Mouse (Mus musculus) MEL (cell line): ENCODE data around the gene Dirc2. TPM values are rescaled to one million over a fixed set of nuclear protein-coding genes. Genes with fewer than 3 reads are reported as not detected.

Experiments
- DNase-seq: peaks from one replicate; pipeline ENCODE4 v3.0.0; 2011; ENCODE audit warnings: low read depth, low spot score
- H3K27ac ChIP-seq: 2 replicates; pipeline ENCODE4 v1.5.1; 2012; ENCODE audit warnings: low read depth, mild to moderate bottlenecking, control low read depth, low read length, moderate library complexity; ENCODE audit not compliant: control insufficient read depth
- H3K27me3 ChIP-seq, 2 experiments: fragments of 150-350 bp in 1 of 2; sonication (generic) in 1 of 2; 2 replicates each; pipeline ENCODE4 v1.6.1; 2012; ENCODE audit warnings: low read length in 2 of 2, mild to moderate bottlenecking in 2 of 2, improper control_type of control experiment in 1 of 2, moderate library complexity in 1 of 2; ENCODE audit not compliant: insufficient read depth in 2 of 2, control insufficient read depth in 1 of 2
- H3K36me3 ChIP-seq, 2 experiments: 2 replicates each; pipeline ENCODE4 v1.6.1; 2012 to 2014; ENCODE audit warnings: low read length in 2 of 2, improper control_type of control experiment in 1 of 2, inconsistent platforms in 1 of 2, mild to moderate bottlenecking in 1 of 2; ENCODE audit not compliant: insufficient read depth in 2 of 2, control insufficient read depth in 1 of 2
- H3K4me1 ChIP-seq, 2 experiments: fragments of 150-350 bp in 1 of 2; sonication (generic) in 1 of 2; 2 replicates each; pipeline ENCODE4 v1.6.1; 2012; ENCODE audit warnings: low read length in 2 of 2, improper control_type of control experiment in 1 of 2, mild to moderate bottlenecking in 1 of 2; ENCODE audit not compliant: insufficient read depth in 2 of 2, control insufficient read depth in 1 of 2
- H3K4me3 ChIP-seq, 2 experiments: fragments of 150-350 bp in 1 of 2; sonication (generic) in 1 of 2; 2 replicates each; pipeline ENCODE4 v1.5.1; 2012; ENCODE audit warnings: low read depth in 2 of 2, low read length in 2 of 2, mild to moderate bottlenecking in 2 of 2, moderate library complexity in 2 of 2, control low read depth in 1 of 2, improper control_type of control experiment in 1 of 2; ENCODE audit not compliant: control insufficient read depth in 1 of 2, insufficient read depth in 1 of 2
- H3K79me2 ChIP-seq: 2 replicates; pipeline ENCODE4 v1.6.1; 2012; ENCODE audit warnings: mild to moderate bottlenecking, low read length, moderate library complexity; ENCODE audit not compliant: control insufficient read depth, poor library complexity, insufficient read depth
- H3K9ac ChIP-seq: 2 replicates; pipeline ENCODE4 v1.6.1; 2012; ENCODE audit warnings: low read depth, mild to moderate bottlenecking, control low read depth, low read length, moderate library complexity; ENCODE audit not compliant: control insufficient read depth, poor library complexity, severe bottlenecking
- H3K9me3 ChIP-seq: fragments of 150-350 bp; sonication (generic); replicated peaks from 2 replicates; pipeline ENCODE4 v1.6.1; 2012; ENCODE audit warnings: mild to moderate bottlenecking, low read length, improper control_type of control experiment, moderate library complexity; ENCODE audit not compliant: insufficient read depth
- BHLHE40 ChIP-seq: IDR thresholded peaks from 2 replicates; pipeline ENCODE4 v1.6.1; 2012; ENCODE audit warnings: low read depth, mild to moderate bottlenecking, inconsistent platforms, low read length, improper control_type of control experiment, borderline replicate concordance
- CHD2 ChIP-seq: IDR thresholded peaks from 2 replicates; pipeline ENCODE4 v1.6.1; 2011; ENCODE audit warnings: low read length, improper control_type of control experiment
- ETS1 ChIP-seq: IDR thresholded peaks from 2 replicates; pipeline ENCODE4 v1.6.1; 2012; ENCODE audit warnings: low read depth, mild to moderate bottlenecking, inconsistent platforms, low read length, improper control_type of control experiment, moderate library complexity
- GABPA ChIP-seq: IDR thresholded peaks from 2 replicates; pipeline ENCODE4 v1.6.1; 2012; ENCODE audit warnings: low read depth, mild to moderate bottlenecking, inconsistent platforms, low read length, improper control_type of control experiment, moderate library complexity
- GATA1 ChIP-seq: IDR thresholded peaks from 2 replicates; pipeline ENCODE4 v1.6.1; 2011; ENCODE audit warnings: low read depth, low read length, improper control_type of control experiment
- HCFC1 ChIP-seq: IDR thresholded peaks from 2 replicates; pipeline ENCODE4 v1.6.1; 2012; ENCODE audit warnings: low read depth, mild to moderate bottlenecking, inconsistent platforms, low read length, improper control_type of control experiment, moderate library complexity
- KAT2A ChIP-seq: conservative IDR thresholded peaks from 2 replicates; pipeline ENCODE4 v1.6.1; 2012; ENCODE audit warnings: low read depth, low read length, improper control_type of control experiment, inconsistent platforms
- MAFK ChIP-seq: IDR thresholded peaks from 2 replicates; pipeline ENCODE4 v1.6.1; 2011; ENCODE audit warnings: low read depth, mild to moderate bottlenecking, low read length, improper control_type of control experiment, borderline replicate concordance
- MAZ ChIP-seq: IDR thresholded peaks from 2 replicates; pipeline ENCODE4 v1.6.1; 2012; ENCODE audit warnings: low read depth, mild to moderate bottlenecking, inconsistent platforms, low read length, improper control_type of control experiment
- MYB ChIP-seq: IDR thresholded peaks from 2 replicates; pipeline ENCODE4 v1.6.1; 2011; ENCODE audit warnings: mild to moderate bottlenecking, low read depth, low read length, improper control_type of control experiment
- MYC ChIP-seq: IDR thresholded peaks from 2 replicates; pipeline ENCODE4 v1.6.1; 2011; ENCODE audit warnings: low read depth, mild to moderate bottlenecking, low read length, improper control_type of control experiment, moderate library complexity
- NRF1 ChIP-seq: IDR thresholded peaks from 2 replicates; pipeline ENCODE4 v1.6.1; 2014; ENCODE audit warnings: low read depth, mild to moderate bottlenecking, inconsistent platforms, low read length, improper control_type of control experiment, moderate library complexity; ENCODE audit not compliant: poor library complexity, insufficient read depth, severe bottlenecking
- POLR2A ChIP-seq, 2 experiments: IDR thresholded peaks; 2 replicates each; pipeline ENCODE4 v1.6.1; 2011 to 2012; ENCODE audit warnings: low read length in 2 of 2, mild to moderate bottlenecking in 2 of 2, control low read depth in 1 of 2, improper control_type of control experiment in 1 of 2, low read depth in 1 of 2, moderate library complexity in 1 of 2; ENCODE audit not compliant: control insufficient read depth in 1 of 2, insufficient read depth in 1 of 2, poor library complexity in 1 of 2
- POLR2AphosphoS5 ChIP-seq: IDR thresholded peaks from 2 replicates; pipeline ENCODE4 v1.6.1; 2012; ENCODE audit warnings: low read depth, borderline replicate concordance, mild to moderate bottlenecking, inconsistent platforms, low read length, moderate library complexity, mixed read lengths
- RAD21 ChIP-seq: IDR thresholded peaks from 2 replicates; pipeline ENCODE4 v1.6.1; 2011; ENCODE audit warnings: mild to moderate bottlenecking, low read depth, low read length, improper control_type of control experiment
- RCOR1 ChIP-seq: IDR thresholded peaks from 2 replicates; pipeline ENCODE4 v1.6.1; 2012; ENCODE audit warnings: low read depth, mild to moderate bottlenecking, inconsistent platforms, low read length, improper control_type of control experiment
- SMC3 ChIP-seq: IDR thresholded peaks from 2 replicates; pipeline ENCODE4 v1.6.1; 2011; ENCODE audit warnings: low read depth, low read length, improper control_type of control experiment
- TAL1 ChIP-seq: IDR thresholded peaks from 2 replicates; pipeline ENCODE4 v1.6.1; 2012; ENCODE audit warnings: mild to moderate bottlenecking, inconsistent platforms, low read length, moderate library complexity, mixed read lengths
- UBTF ChIP-seq: IDR thresholded peaks from 2 replicates; pipeline ENCODE4 v1.6.1; 2012; ENCODE audit warnings: low read depth, mild to moderate bottlenecking, inconsistent platforms, low read length, improper control_type of control experiment, moderate library complexity, borderline replicate concordance; ENCODE audit not compliant: insufficient read depth
- USF2 ChIP-seq, 2 experiments: IDR thresholded peaks; 2 replicates each; pipeline ENCODE4 v1.6.1; 2011 to 2012; ENCODE audit warnings: improper control_type of control experiment in 2 of 2, low read length in 2 of 2, borderline replicate concordance in 1 of 2, inconsistent platforms in 1 of 2, low read depth in 1 of 2, mild to moderate bottlenecking in 1 of 2; ENCODE audit not compliant: insufficient read depth in 1 of 2
- ZC3H11A ChIP-seq: IDR thresholded peaks from 2 replicates; pipeline ENCODE4 v1.6.1; 2012; ENCODE audit warnings: low read depth, mild to moderate bottlenecking, inconsistent platforms, low read length, improper control_type of control experiment
- ZKSCAN1 ChIP-seq: IDR thresholded peaks from 2 replicates; pipeline ENCODE4 v1.6.1; 2012; ENCODE audit warnings: low read depth, mild to moderate bottlenecking, inconsistent platforms, low read length, improper control_type of control experiment, moderate library complexity
- ZNF384 ChIP-seq: IDR thresholded peaks from 2 replicates; pipeline ENCODE4 v1.6.1; 2012; ENCODE audit warnings: low read depth, mild to moderate bottlenecking, inconsistent platforms, low read length, improper control_type of control experiment
- polyA plus RNA-seq, 2 experiments: library from polyadenylated mRNA; stranded (reverse) in 1 of 2; unstranded in 1 of 2; fragments of >175 nt in 1 of 2; fragments of >200 nt in 1 of 2; gene quantifications; 2 replicates each; pipeline versions ENCODE4 v1.2.1 to v1.2.4; 2012; ENCODE audit warnings: low replicate concordance in 2 of 2, low read depth in 1 of 2; ENCODE audit not compliant: insufficient read length in 2 of 2, insufficient read depth in 1 of 2, missing spikeins in 1 of 2
- total RNA-seq: library from RNA; depleted of rRNA; stranded (reverse); fragments of 300-350 nt; gene quantifications from 2 replicates; pipeline ENCODE4 v1.2.3, GENCODE M21; 2012

Dirc2 gene
- total and polyA plus RNA-seq, 3 experiments: 1.6 to 4.1 TPM; not detected in 1

DNA sequence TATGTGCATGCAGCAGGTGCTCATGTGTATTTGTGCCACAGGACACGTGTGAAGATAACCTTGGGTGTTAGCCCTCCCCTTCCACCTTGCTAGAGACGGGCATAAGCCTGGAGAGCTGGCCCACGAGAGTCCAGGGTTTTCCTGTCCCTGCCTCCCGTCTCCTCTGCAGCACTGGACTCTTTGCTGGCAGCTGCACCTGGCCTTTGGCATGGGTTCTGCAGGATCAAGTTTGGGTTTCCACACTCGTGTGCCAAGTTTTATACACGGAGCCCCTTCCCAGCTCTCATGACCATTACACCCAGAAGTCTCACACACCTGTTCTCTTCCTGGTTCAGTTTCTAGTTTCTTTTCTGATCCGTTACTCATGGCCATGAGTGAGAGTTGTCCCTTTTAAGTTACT lies 55.5 kb downstream of the Dirc2 start:
- Histone ChIP-seq H3K4me3 (no peak overlapping the region), H3K4me1 (no peaks in the 10 kb centered on the region), H3K79me2 (no peaks in the 10 kb centered on the region), H3K36me3 (no peaks in the 10 kb centered on the region), H3K27me3 (no peaks in the 10 kb centered on the region)
- TF ChIP-seq KAT2A: no peak
- no peak for TF ChIP-seq MYB
- no peak for TF ChIP-seq UBTF
- TF ChIP-seq HCFC1: no peak
- no peak for TF ChIP-seq MYC
- TF ChIP-seq, all 39 proteins: peak for 0
- no peak for DNase-seq
- Histone ChIP-seq H3K27ac (no peak overlapping the region), H3K9ac (no peak overlapping the region), H3K9me3 (no peaks in the 10 kb centered on the region)

DNA sequence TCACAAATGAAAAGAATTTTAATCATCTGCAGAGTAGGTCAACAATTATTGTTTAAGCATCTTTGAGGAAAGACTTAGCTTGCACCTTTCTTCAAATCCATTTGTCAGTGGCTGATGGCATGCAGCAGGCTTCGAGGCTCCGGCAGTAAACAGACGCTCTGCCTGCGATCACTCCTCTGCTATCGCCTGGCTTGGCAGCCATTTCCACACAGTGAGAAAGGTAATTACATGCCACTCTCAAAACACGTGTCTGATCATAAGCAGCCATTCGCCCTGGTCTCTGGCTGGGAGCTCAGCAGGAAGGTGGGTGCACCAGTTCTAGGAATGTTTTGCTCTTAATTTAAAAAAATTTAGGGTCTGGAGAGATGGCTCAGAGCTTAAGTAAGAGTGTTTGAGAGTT lies 58.2 kb downstream of the Dirc2 start:
- no peaks in the 10 kb centered on the region for H3K36me3 ChIP-seq
- H3K9ac ChIP-seq: no peak overlapping the region
- no peak for DNase-seq
- H3K9me3 ChIP-seq: no peaks in the 10 kb centered on the region
- no peak overlapping the region for H3K4me3 ChIP-seq
- TF ChIP-seq BHLHE40 (no peak), POLR2A (IDR thresholded peaks at IDR 0.05; ENCODE audit: control insufficient read depth in 1 of 2, insufficient read depth in 1 of 2, low read depth in 1 of 2, low read length in 2 of 2, poor library complexity in 1 of 2) (no peak), GABPA (no peak), MAZ (no peak), POLR2AphosphoS5 (no peak), SMC3 (no peak), ETS1 (no peak), NRF1 (no peak), RCOR1 (no peak), ZC3H11A (no peak), TAL1 (no peak), GATA1 (no peak), MYC (no peak), CHD2 (no peak), MAFK (no peak), MYB (no peak), RAD21 (no peak), ZNF384 (no peak), USF2 (IDR thresholded peaks at IDR 0.05; ENCODE audit: borderline replicate concordance in 1 of 2, insufficient read depth in 1 of 2, low read depth in 1 of 2, low read length in 2 of 2) (no peak), ZKSCAN1 (no peak)
- no peaks in the 10 kb centered on the region for H3K79me2 ChIP-seq
- H3K27ac ChIP-seq: no peak overlapping the region
- H3K4me1 ChIP-seq: no peaks in the 10 kb centered on the region
- no peaks in the 10 kb centered on the region for H3K27me3 ChIP-seq
